Mouse (Mus musculus) spleen, adult 2 months (tissue): Measurements from ENCODE around the gene Ubr2.

Source experiments
- CTCF ChIP-seq: fragments of 200-500 bp; IDR thresholded peaks from 2 replicates; pipeline ENCODE4 v1.5.1; 2011; ENCODE audit warnings: mild to moderate bottlenecking, inconsistent platforms; ENCODE audit not compliant: insufficient read depth, insufficient read length, insufficient replicate concordance; ENCODE audit errors: extremely low read depth
- POLR2A ChIP-seq: fragments of 200-500 bp; IDR thresholded peaks from 2 replicates; pipeline ENCODE4 v1.6.1; 2011; ENCODE audit warnings: low read depth, low read length, inconsistent platforms

- TF ChIP-seq CTCF, result no peak
- TF ChIP-seq POLR2A, result no peak
Measured at GRCm38 (mm10) chr17:46884766-46885165, 125.6 kb downstream of the Ubr2 start.
